Mouse (Mus musculus) CH12.LX (cell line): ENCODE results near the gene Thoc3.

Experiments used
- CHD2 ChIP-seq: IDR thresholded peaks from 2 replicates; pipeline ENCODE4 v1.6.1; 2011; ENCODE audit warnings: low read length, improper control_type of control experiment
- CTCF ChIP-seq, 2 experiments: IDR thresholded peaks in 1 of 2; conservative IDR thresholded peaks in 1 of 2; 2 replicates each; pipeline ENCODE4 v1.5.1; 2011 to 2012; ENCODE audit warnings: low read depth in 2 of 2, low read length in 2 of 2, improper control_type of control experiment in 1 of 2, inconsistent platforms in 1 of 2, mild to moderate bottlenecking in 1 of 2, moderate library complexity in 1 of 2
- EP300 ChIP-seq: IDR thresholded peaks from 2 replicates; pipeline ENCODE4 v1.6.1; 2011; ENCODE audit warnings: low read length, improper control_type of control experiment
- ETS1 ChIP-seq: conservative IDR thresholded peaks from 2 replicates; pipeline ENCODE4 v1.6.1; 2012; ENCODE audit warnings: low read depth, mild to moderate bottlenecking, inconsistent platforms, low read length, improper control_type of control experiment, moderate library complexity
- POLR2A ChIP-seq: IDR thresholded peaks from 2 replicates; pipeline ENCODE4 v1.6.1; 2011; ENCODE audit warnings: low read depth, mild to moderate bottlenecking, improper control_type of control experiment, low read length
- ZC3H11A ChIP-seq: IDR thresholded peaks from 2 replicates; pipeline ENCODE4 v1.6.1; 2012; ENCODE audit warnings: low read depth, mild to moderate bottlenecking, inconsistent platforms, low read length, improper control_type of control experiment

- no peak for TF ChIP-seq CTCF (conservative IDR thresholded peaks at IDR 0.05 in 1 of 2, IDR thresholded peaks at IDR 0.05 in 1 of 2; ENCODE audit: low read depth in 2 of 2, low read length in 2 of 2)
- TF ChIP-seq POLR2A = no peak
- no peak for TF ChIP-seq ZC3H11A
- TF ChIP-seq CHD2 = no peak
- no peak for TF ChIP-seq EP300
- TF ChIP-seq ETS1 = no peak
Observed at GRCm38 (mm10) chr13:54431161-54431560, 37.5 kb downstream of the Thoc3 start.
